ENCODE assay signal across 13 mouse cellular contexts in the genomic region with DNA sequence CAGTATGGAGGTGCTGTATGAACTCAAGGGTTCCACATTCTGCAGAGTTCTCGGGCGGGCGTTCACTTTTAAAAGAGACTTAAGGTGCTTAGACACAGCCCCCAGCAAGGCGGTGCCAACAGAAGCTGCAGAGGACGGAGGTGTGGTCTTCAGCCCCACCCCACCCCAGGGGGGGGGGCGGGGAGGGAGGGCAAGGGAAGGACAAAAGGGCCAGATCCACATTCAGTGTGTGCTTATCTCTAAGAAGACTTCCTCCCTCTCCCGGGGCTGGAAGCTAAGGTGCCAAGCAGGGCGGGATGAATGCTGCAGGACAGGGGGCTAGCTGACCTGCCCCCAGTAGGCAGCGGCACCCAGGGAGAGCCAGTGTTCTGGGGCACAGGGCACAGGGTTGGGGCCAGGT. TPM values are rescaled to one million over a fixed set of nuclear protein-coding genes. Genes with fewer than 3 reads are reported as not detected.
DNase-seq lines count a peak whose midpoint lies in the region; ATAC-seq and TF ChIP-seq lines count a peak whose summit lies in the region.
"Had no signal": no experiment of that assay in that cellular context is flagged by ENCODE, and none has a peak within 500 bp of the region (broad histone marks: within the 10 kb centered on the region; RNA-seq: fewer than 3 reads in every experiment).

No protein-coding gene starts in this region.

- intact Hi-C loops in heart, adult 2 months (cut with DNase I) = no loop called here
- intact Hi-C loops in heart, postnatal 36 days (cut with DNase I) = no loop called here

- H3K27me3 ChIP-seq in heart, adult 2 months (ENCODE audit: control insufficient read depth, insufficient read depth, low read length) = no peaks in the 10 kb centered on the region
- no peaks in the 10 kb centered on the region for H3K27me3 ChIP-seq in intestine, embryonic 15.5 days (replicated peaks)
- no peaks in the 10 kb centered on the region for H3K27me3 ChIP-seq in forebrain, embryonic 13.5 days
- H3K27me3 ChIP-seq: embryonic facial prominence, embryonic 13.5 days had no signal

- no peaks in the 10 kb centered on the region for H3K36me3 ChIP-seq in heart, adult 2 months (ENCODE audit: control insufficient read depth, insufficient read depth, low read length)
- peaks cover 14% of the 10 kb centered on the region for H3K36me3 ChIP-seq in intestine, embryonic 15.5 days
- H3K36me3 ChIP-seq in forebrain, embryonic 13.5 days (ENCODE audit: poor library complexity, severe bottlenecking) = peaks cover 68% of the 10 kb centered on the region

- no peak for TF ChIP-seq CTCF in heart, adult 2 months (IDR thresholded peaks at IDR 0.05)

- TF ChIP-seq POLR2A in heart, adult 2 months (IDR thresholded peaks at IDR 0.05; ENCODE audit: insufficient read depth, low read depth, low read length) = no peak

- H3K4me1 ChIP-seq in heart, adult 2 months (ENCODE audit: control insufficient read depth, insufficient read depth, low read length) = peaks cover 1% of the 10 kb centered on the region; the same call in 1 of the 2 replicates
- H3K4me1 ChIP-seq in intestine, embryonic 15.5 days (replicated peaks) = no peaks in the 10 kb centered on the region
- no peaks in the 10 kb centered on the region for H3K4me1 ChIP-seq in forebrain, embryonic 13.5 days
- H3K4me1 ChIP-seq: embryonic facial prominence, embryonic 13.5 days had no signal

- ATAC-seq in intestine, embryonic 15.5 days = peak; percentile 67
- peak; percentile 85 for ATAC-seq in megakaryocyte progenitor cell, adult 5-6 weeks (replicated peaks; ENCODE audit: poor library complexity)
- no peak for ATAC-seq in forebrain, embryonic 13.5 days

- no peak overlapping the region for H3K27ac ChIP-seq in heart, adult 2 months
- H3K27ac ChIP-seq in intestine, embryonic 15.5 days = no peak overlapping the region
- no peak overlapping the region for H3K27ac ChIP-seq in forebrain, embryonic 13.5 days
- H3K27ac ChIP-seq: embryonic facial prominence, embryonic 13.5 days had no signal

- H3K79me2 ChIP-seq in heart, adult 2 months (replicated peaks; ENCODE audit: control insufficient read depth, insufficient read depth, low read length) = no peaks in the 10 kb centered on the region

- H3K9me3 ChIP-seq in intestine, embryonic 15.5 days = no peaks in the 10 kb centered on the region
- no peaks in the 10 kb centered on the region for H3K9me3 ChIP-seq in forebrain, embryonic 13.5 days (replicated peaks)
- H3K9me3 ChIP-seq: embryonic facial prominence, embryonic 13.5 days had no signal

- no peak overlapping the region for H3K4me3 ChIP-seq in heart, adult 2 months
- no peak overlapping the region for H3K4me3 ChIP-seq in intestine, embryonic 15.5 days (replicated peaks)
- H3K4me3 ChIP-seq in forebrain, embryonic 13.5 days = no peak overlapping the region
- H3K4me3 ChIP-seq: embryonic facial prominence, embryonic 13.5 days had no signal

- DNase-seq in heart, adult 2 months = peak; percentile 42 to 44
- no peak for DNase-seq in heart, postnatal 36 days
- peak; percentile 60 for DNase-seq in c-Kit-positive CD71-positive TER-119-negative erythroid progenitor cells, embryonic 14.5 days (ENCODE audit: low read depth)
- no peak for DNase-seq in gastrocnemius, adult 8-10 months (ENCODE audit: low spot score in 2 of 2)
- no peak for DNase-seq in retina, embryonic 14.5 days (ENCODE audit: low spot score)
- DNase-seq: adrenal gland, postnatal 14 days; B cell, adult 2 months; gastrocnemius, postnatal 36 days; spleen, adult 18-20 months had no signal

- no peak overlapping the region for H3K4me2 ChIP-seq in intestine, embryonic 15.5 days (replicated peaks)
- no peak overlapping the region for H3K4me2 ChIP-seq in forebrain, embryonic 13.5 days
- H3K4me2 ChIP-seq: embryonic facial prominence, embryonic 13.5 days had no signal

- 33% methylated on average over 9 of the region's 9 CpGs for WGBS in heart, adult 2 months
- WGBS in intestine, embryonic 15.5 days = 31% methylated on average over 9 of the region's 9 CpGs
- 42% methylated on average over 8 of the region's 9 CpGs for WGBS in forebrain, embryonic 13.5 days

- no peak overlapping the region for H3K9ac ChIP-seq in heart, adult 2 months (ENCODE audit: low read depth, low read length)
- no peak overlapping the region for H3K9ac ChIP-seq in intestine, embryonic 15.5 days
- H3K9ac ChIP-seq in forebrain, embryonic 13.5 days = no peak overlapping the region
- H3K9ac ChIP-seq: embryonic facial prominence, embryonic 13.5 days had no signal

- no peak for TF ChIP-seq EP300 in heart, adult 2 months (IDR thresholded peaks at IDR 0.05; ENCODE audit: insufficient read depth, low read depth, low read length)

RNA-seq across cellular contexts. Expression of gene Trappc10, which starts 28.5 kb away (rescaled TPM):
- total RNA-seq in heart, adult 2 months (2021) = 10 to 100 TPM; 43.8 to 52.9 TPM
- polyA plus RNA-seq in heart, adult 2 months (2012; rRNA removed) = 37.4 and 51.5 TPM in 2 replicates
- 10 to 100 TPM; 46.6 to 48.2 TPM for total RNA-seq in heart, postnatal 36 days (2021)
- polyA plus RNA-seq in intestine, embryonic 15.5 days (2015; fragmentation: Nextera tagmentation; extraction: Ambion mirVana) = 17.3 and 17.6 TPM in 2 replicates
- 39.0 and 44.2 TPM in 2 replicates for total RNA-seq in megakaryocyte progenitor cell, adult 5-6 weeks (2015)
- total RNA-seq in megakaryocyte progenitor cell, adult 5-6 weeks (2017) = 30.7 and 33.4 TPM in 2 replicates
- total RNA-seq in gastrocnemius, adult 8-10 months (2022) = 10 to 100 TPM; 36.9 to 57.4 (median 42.2) TPM
- 16.8 and 18.9 TPM in 2 replicates for polyA plus RNA-seq in forebrain, embryonic 13.5 days (2015; fragmentation: Nextera tagmentation; extraction: Ambion mirVana)

Comparison
In these comparisons a context has a peak if more than half of its experiments do, and no peak if none do; other contexts are left out.
1. DNase-seq: peak in heart, adult 2 months (2 of 2) and c-Kit-positive CD71-positive TER-119-negative erythroid progenitor cells, embryonic 14.5 days (single experiment); none in heart, postnatal 36 days (0 of 2), gastrocnemius, adult 8-10 months (0 of 2) and retina, embryonic 14.5 days (single experiment).